In the genomic region with DNA sequence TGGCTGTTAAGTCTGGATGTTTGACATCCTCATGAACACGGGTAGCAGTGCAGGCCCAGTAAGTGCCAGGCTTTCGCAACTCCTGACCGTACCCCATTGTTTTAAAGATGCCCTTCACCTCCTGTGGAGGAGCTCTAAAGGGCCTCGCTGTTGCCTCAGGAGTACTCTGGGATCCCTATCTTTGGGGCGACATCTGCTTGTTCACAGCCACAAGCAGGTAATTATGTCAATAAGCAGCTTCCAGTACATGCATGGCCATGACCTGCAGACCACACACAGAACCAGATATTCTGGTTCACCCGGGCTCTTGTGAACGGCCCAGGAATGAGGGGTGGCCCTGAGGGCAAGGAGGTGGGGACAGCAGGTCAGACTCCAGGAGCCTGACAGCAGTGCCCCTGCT, we compare ENCODE assay signal across 19 mouse cellular contexts. TPM values are rescaled to one million over a fixed set of nuclear protein-coding genes. Genes with fewer than 3 reads are reported as not detected.
DNase-seq lines count a peak whose midpoint lies in the region; ATAC-seq and TF ChIP-seq lines count a peak whose summit lies in the region.
"Had no signal": no experiment of that assay in that cellular context is flagged by ENCODE, and none has a peak within 500 bp of the region (broad histone marks: within the 10 kb centered on the region; RNA-seq: fewer than 3 reads in every experiment).

No protein-coding gene starts in this region.

- DNase-seq in kidney, postnatal 0 days (ENCODE audit: low spot score): no peak
- DNase-seq in kidney, adult 9 months: no peak
- DNase-seq in gonadal fat pad, adult 2 months (ENCODE audit: low read depth): peak; percentile 66
- no peak for DNase-seq in left cerebral cortex, postnatal 36 days (ENCODE audit: low spot score in 2 of 2)
- no peak for DNase-seq in cerebellum, adult 2 months
- DNase-seq in heart, adult 11 months: no peak
- DNase-seq: adrenal gland, postnatal 25 days; right cerebral cortex, adult 18-20 months; thymus, adult 2 months had no signal

- TF ChIP-seq POLR2A in cerebellum, adult 2 months (IDR thresholded peaks at IDR 0.05; ENCODE audit: borderline replicate concordance, insufficient read depth, low read length): no peak

- peak; percentile 63 for ATAC-seq in kidney, postnatal 0 days (replicated peaks; ENCODE audit: low FRiP score, low read depth)
- ATAC-seq in lung, embryonic 16.5 days (ENCODE audit: low read depth): peak; percentile 86
- ATAC-seq in stomach, embryonic 16.5 days (ENCODE audit: insufficient read depth, low FRiP score): peak; percentile 63; the same call in 1 of the 2 replicates
- ATAC-seq: forebrain, embryonic 14.5 days; inflammation-experienced regulatory T-cells, adult 6 months; liver, embryonic 12.5 days had no signal

- no peaks in the 10 kb centered on the region for H3K9me3 ChIP-seq in kidney, postnatal 0 days (replicated peaks; ENCODE audit: low read length)
- H3K9me3 ChIP-seq in lung, embryonic 16.5 days (ENCODE audit: control insufficient read depth, low read length): no peaks in the 10 kb centered on the region
- H3K9me3 ChIP-seq in stomach, embryonic 16.5 days (replicated peaks; ENCODE audit: control insufficient read depth, low read length): no peaks in the 10 kb centered on the region
- H3K9me3 ChIP-seq: heart, embryonic 12.5 days; liver, embryonic 12.5 days had no signal

- H3K27me3 ChIP-seq in kidney, postnatal 0 days (ENCODE audit: insufficient read depth, low read length): no peaks in the 10 kb centered on the region
- no peaks in the 10 kb centered on the region for H3K27me3 ChIP-seq in lung, embryonic 16.5 days (ENCODE audit: control insufficient read depth, insufficient read depth, low read depth, low read length)
- H3K27me3 ChIP-seq in stomach, embryonic 16.5 days (ENCODE audit: control insufficient read depth, insufficient read depth, low read length): no peaks in the 10 kb centered on the region
- H3K27me3 ChIP-seq in cerebellum, adult 2 months (ENCODE audit: control insufficient read depth, insufficient read depth, low read length): no peaks in the 10 kb centered on the region
- H3K27me3 ChIP-seq: heart, embryonic 12.5 days; liver, embryonic 12.5 days had no signal

- peaks cover 2% of the 10 kb centered on the region; the same call in 1 of the 2 replicates for H3K4me1 ChIP-seq in kidney, postnatal 0 days (replicated peaks; ENCODE audit: insufficient read depth, low read length)
- H3K4me1 ChIP-seq in lung, embryonic 16.5 days (replicated peaks; ENCODE audit: control insufficient read depth, insufficient read depth, low read length): peaks cover 18% of the 10 kb centered on the region
- 0 out of 2 replicates have a peak, but pooled peaks cover under 1% of the 10 kb centered on the region for H3K4me1 ChIP-seq in stomach, embryonic 16.5 days (ENCODE audit: control insufficient read depth, insufficient read depth, low read length)
- H3K4me1 ChIP-seq in cerebellum, adult 2 months (ENCODE audit: control insufficient read depth, insufficient read depth, low read length): no peaks in the 10 kb centered on the region; the same call in 1 of the 2 replicates

- no peak for TF ChIP-seq CTCF in kidney, postnatal 0 days (IDR thresholded peaks at IDR 0.05; ENCODE audit: low read depth)
- TF ChIP-seq CTCF in cerebellum, adult 2 months (IDR thresholded peaks at IDR 0.05; ENCODE audit: borderline replicate concordance, insufficient read depth, low read depth, low read length): no peak

- no peak overlapping the region for H3K4me3 ChIP-seq in kidney, postnatal 0 days (replicated peaks; ENCODE audit: low read depth, low read length)
- no peak overlapping the region for H3K4me3 ChIP-seq in lung, embryonic 16.5 days (ENCODE audit: low read length)
- H3K4me3 ChIP-seq in stomach, embryonic 16.5 days (replicated peaks; ENCODE audit: low read length): no peak overlapping the region
- H3K4me3 ChIP-seq in cerebellum, adult 2 months (replicated peaks; ENCODE audit: insufficient read depth, low read depth, low read length): no peak overlapping the region
- H3K4me3 ChIP-seq: heart, embryonic 12.5 days; left cerebral cortex, adult 2 months; liver, embryonic 12.5 days had no signal

- H3K36me3 ChIP-seq in kidney, postnatal 0 days (ENCODE audit: insufficient read depth, low read length): peaks cover 69% of the 10 kb centered on the region
- peaks cover 57% of the 10 kb centered on the region for H3K36me3 ChIP-seq in lung, embryonic 16.5 days (ENCODE audit: control insufficient read depth, insufficient read depth, low read length)
- peaks cover 28% of the 10 kb centered on the region for H3K36me3 ChIP-seq in stomach, embryonic 16.5 days (ENCODE audit: control insufficient read depth, insufficient read depth, low read length)

- 0 out of 2 replicates have a peak overlapping the region, but pooled peaks have one; percentile 43 for H3K27ac ChIP-seq in kidney, postnatal 0 days
- H3K27ac ChIP-seq in lung, embryonic 16.5 days (ENCODE audit: low read length): peak overlapping the region; percentile 69
- H3K27ac ChIP-seq in stomach, embryonic 16.5 days (ENCODE audit: low read length): peak overlapping the region; percentile 57
- no peak overlapping the region for H3K27ac ChIP-seq in cerebellum, adult 2 months (ENCODE audit: insufficient read depth, low read length)
- H3K27ac ChIP-seq: left cerebral cortex, adult 2 months; liver, embryonic 12.5 days had no signal

- H3K4me2 ChIP-seq in kidney, postnatal 0 days (ENCODE audit: low read length): no peak overlapping the region
- no peak overlapping the region for H3K4me2 ChIP-seq in lung, embryonic 16.5 days (ENCODE audit: low read depth, low read length)
- H3K4me2 ChIP-seq in stomach, embryonic 16.5 days (ENCODE audit: low read depth, low read length): no peak overlapping the region
- H3K4me2 ChIP-seq: heart, embryonic 12.5 days; liver, embryonic 12.5 days had no signal

- intact Hi-C loops in left cerebral cortex, postnatal 36 days (cut with DNase I): no loop called here

- no peak overlapping the region for H3K9ac ChIP-seq in kidney, postnatal 0 days (ENCODE audit: low read depth, low read length)
- H3K9ac ChIP-seq in lung, embryonic 16.5 days (ENCODE audit: low read length): no peak overlapping the region
- no peak overlapping the region for H3K9ac ChIP-seq in stomach, embryonic 16.5 days (ENCODE audit: low read length)
- H3K9ac ChIP-seq: heart, embryonic 12.5 days; liver, embryonic 12.5 days had no signal

- whole genome bisulfite sequencing in kidney, postnatal 0 days: 68% methylated on average over 7 of the region's 7 CpGs
- WGBS in lung, embryonic 16.5 days: 61% methylated on average over 7 of the region's 7 CpGs
- 67% methylated on average over 7 of the region's 7 CpGs for WGBS in stomach, embryonic 16.5 days
- WGBS in cerebellum, adult 2 months: 88% methylated on average over 7 of the region's 7 CpGs

RNA-seq across cellular contexts. Expression of gene Srp68, which starts 13.8 kb away (rescaled TPM):
- 62.1 and 69.1 TPM in 2 replicates for polyA plus RNA-seq in kidney, postnatal 0 days (2015; fragmentation: Nextera tagmentation; extraction: Ambion mirVana)
- 61.9 and 64.0 TPM in 2 replicates for polyA plus RNA-seq in gonadal fat pad, adult 2 months (2012; rRNA removed)
- 75.3 and 79.2 TPM in 2 replicates for polyA plus RNA-seq in lung, embryonic 16.5 days (2015; fragmentation: Nextera tagmentation; extraction: Ambion mirVana)
- polyA plus RNA-seq in stomach, embryonic 16.5 days (2015; fragmentation: Nextera tagmentation; extraction: Ambion mirVana): 85.5 and 89.4 TPM in 2 replicates
- total RNA-seq in left cerebral cortex, postnatal 36 days (2021): 10 to 100 TPM; 66.6 to 70.6 TPM
- polyA plus RNA-seq in cerebellum, adult 2 months (2012; rRNA removed): 76.4 and 79.2 TPM in 2 replicates

RNA-seq across cellular contexts. Expression of gene Galr2, which starts 20.5 kb away (rescaled TPM):
- 0.13 and 0.18 TPM in 2 replicates for polyA plus RNA-seq in kidney, postnatal 0 days (2015; fragmentation: Nextera tagmentation; extraction: Ambion mirVana)
- 3.9 and 6.5 TPM in 2 replicates for polyA plus RNA-seq in gonadal fat pad, adult 2 months (2012; rRNA removed)
- 0.21 and 0.25 TPM in 2 replicates for polyA plus RNA-seq in lung, embryonic 16.5 days (2015; fragmentation: Nextera tagmentation; extraction: Ambion mirVana)
- polyA plus RNA-seq in stomach, embryonic 16.5 days (2015; fragmentation: Nextera tagmentation; extraction: Ambion mirVana): 0.26 and 0.45 TPM in 2 replicates
- not detected for total RNA-seq in left cerebral cortex, postnatal 36 days (2021)
- polyA plus RNA-seq in cerebellum, adult 2 months (2012; rRNA removed): 0.05 TPM in 1 of 2 replicates, not detected in the other
- total RNA-seq: adrenal gland, postnatal 25 days; hematopoietic stem cell, adult 5-6 weeks; layer of hippocampus, adult 18-20 months; left cerebral cortex, adult 2 months; neutrophil, adult 5-6 weeks had no signal
- polyA plus RNA-seq: heart, embryonic 12.5 days; inflammation-experienced regulatory T-cells, adult 6 months; liver, embryonic 12.5 days had no signal

RNA-seq across cellular contexts. Expression of gene Evpl, which starts 22.4 kb away (rescaled TPM):
- polyA plus RNA-seq in kidney, postnatal 0 days (2015; fragmentation: Nextera tagmentation; extraction: Ambion mirVana): 3.9 and 4.1 TPM in 2 replicates
- polyA plus RNA-seq in gonadal fat pad, adult 2 months (2012; rRNA removed): 1.2 TPM in 2 replicates
- 4.4 and 4.7 TPM in 2 replicates for polyA plus RNA-seq in lung, embryonic 16.5 days (2015; fragmentation: Nextera tagmentation; extraction: Ambion mirVana)
- 19.2 and 23.5 TPM in 2 replicates for polyA plus RNA-seq in stomach, embryonic 16.5 days (2015; fragmentation: Nextera tagmentation; extraction: Ambion mirVana)
- 1 to 10 TPM; 1.2 to 1.3 TPM for total RNA-seq in left cerebral cortex, postnatal 36 days (2021)
- polyA plus RNA-seq in cerebellum, adult 2 months (2012; rRNA removed): 1.2 and 1.6 TPM in 2 replicates
- polyA plus RNA-seq: inflammation-experienced regulatory T-cells, adult 6 months had no signal

RNA-seq across cellular contexts. Expression of gene Exoc7, which starts 46.8 kb away (rescaled TPM):
- polyA plus RNA-seq in kidney, postnatal 0 days (2015; fragmentation: Nextera tagmentation; extraction: Ambion mirVana): 56.5 and 59.1 TPM in 2 replicates
- polyA plus RNA-seq in gonadal fat pad, adult 2 months (2012; rRNA removed): 41.6 and 44.1 TPM in 2 replicates
- 62.8 and 68.5 TPM in 2 replicates for polyA plus RNA-seq in lung, embryonic 16.5 days (2015; fragmentation: Nextera tagmentation; extraction: Ambion mirVana)
- polyA plus RNA-seq in stomach, embryonic 16.5 days (2015; fragmentation: Nextera tagmentation; extraction: Ambion mirVana): 56.8 and 58.4 TPM in 2 replicates
- 100 to 1,000 TPM in 1 of 2 experiments, 10 to 100 TPM in 1; 93.0 to 100 TPM for total RNA-seq in left cerebral cortex, postnatal 36 days (2021)
- polyA plus RNA-seq in cerebellum, adult 2 months (2012; rRNA removed): 104 and 118 TPM in 2 replicates
